ENCODE assay signal across 24 mouse cellular contexts in genomic region chr3:130083312-130083711, GRCm38 (mm10). TPM values are rescaled to one million over a fixed set of nuclear protein-coding genes. Genes with fewer than 3 reads are reported as not detected.
"Had no signal": no experiment of that assay in that cellular context is flagged by ENCODE, and none has a peak within 500 bp of the region (broad histone marks: within the 10 kb centered on the region; RNA-seq: fewer than 3 reads in every experiment).

No protein-coding gene starts in this region.

- ATAC-seq: intestine, postnatal 0 days; liver, postnatal 0 days; midbrain, embryonic 15.5 days had no signal

- H3K36me3 ChIP-seq: limb, embryonic 12.5 days; limb, embryonic 15.5 days; lung, embryonic 15.5 days; midbrain, embryonic 15.5 days; neural tube, embryonic 12.5 days; stomach, embryonic 15.5 days had no signal

- H3K9me3 ChIP-seq: limb, embryonic 12.5 days; limb, embryonic 15.5 days; lung, embryonic 15.5 days; midbrain, embryonic 15.5 days; neural tube, embryonic 12.5 days; stomach, embryonic 15.5 days had no signal

- H3K27ac ChIP-seq: kidney, postnatal 0 days; layer of hippocampus, adult 2 months; left cerebral cortex, adult 2 months; limb, embryonic 12.5 days; limb, embryonic 15.5 days; liver, embryonic 14.5 days; lung, embryonic 15.5 days; midbrain, embryonic 15.5 days; neural tube, embryonic 12.5 days; stomach, embryonic 15.5 days had no signal

- H3K4me3 ChIP-seq: layer of hippocampus, adult 2 months; left cerebral cortex, adult 2 months; limb, embryonic 12.5 days; limb, embryonic 15.5 days; lung, embryonic 15.5 days; megakaryocyte, embryonic 14.5 days; midbrain, embryonic 15.5 days; neural tube, embryonic 12.5 days; stomach, embryonic 15.5 days had no signal

- H3K9ac ChIP-seq: limb, embryonic 12.5 days; limb, embryonic 15.5 days; liver, embryonic 14.5 days; liver, postnatal 0 days; lung, embryonic 15.5 days; midbrain, embryonic 15.5 days; neural tube, embryonic 12.5 days; stomach, embryonic 15.5 days had no signal

- H3K4me2 ChIP-seq: limb, embryonic 12.5 days; limb, embryonic 15.5 days; liver, embryonic 11.5 days; lung, embryonic 15.5 days; midbrain, embryonic 11.5 days; midbrain, embryonic 15.5 days; neural tube, embryonic 12.5 days; stomach, embryonic 15.5 days had no signal

- H3K4me1 ChIP-seq: midbrain, embryonic 15.5 days; neural tube, embryonic 12.5 days; stomach, embryonic 15.5 days had no signal

- H3K27me3 ChIP-seq: limb, embryonic 12.5 days; midbrain, embryonic 15.5 days; neural tube, embryonic 12.5 days; stomach, embryonic 15.5 days had no signal

- DNase-seq: kidney, adult 2 months; kidney, postnatal 25 days; layer of hippocampus, adult 9-11 months; liver, postnatal 0 days; lung, postnatal 14 days; retina, postnatal 1 day; right cerebral cortex, postnatal 25 days; spleen, adult 18-20 months; thymus, postnatal 25 days had no signal

RNA-seq across cellular contexts. Expression of gene Col25a1, which starts 48.0 kb away (rescaled TPM):
- total RNA-seq: neutrophil, adult 5-6 weeks had no signal
